Mouse (Mus musculus): ENCODE data around the gene Psmb6.

The Psmb6 gene

DNA sequence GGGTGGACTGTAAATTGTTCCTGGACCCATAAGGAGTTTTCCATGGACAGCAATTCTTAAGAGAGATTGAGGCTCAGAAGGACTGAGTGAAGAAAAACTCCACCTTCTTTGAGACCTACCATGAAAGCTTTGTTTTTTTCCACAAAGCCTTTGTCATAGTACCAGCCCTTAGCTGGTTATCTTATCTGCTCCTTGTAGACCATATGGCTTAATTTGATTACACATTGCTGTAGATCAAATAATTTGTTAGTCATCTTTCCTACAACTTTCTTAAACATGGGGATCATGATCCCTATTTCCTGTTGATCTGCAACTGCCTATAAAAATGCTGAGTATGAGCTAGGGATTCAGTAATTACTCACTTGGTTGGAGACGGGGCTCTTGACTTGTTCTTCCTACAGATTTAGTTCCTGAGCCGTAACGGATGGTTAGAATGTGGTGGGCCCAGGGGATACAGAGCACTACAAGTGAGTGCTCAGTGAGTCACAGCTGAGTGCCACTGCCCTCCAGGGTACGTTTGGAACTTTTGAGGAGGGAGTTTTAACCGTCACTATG is 47.3 kb downstream of the Psmb6 start:
- no peak for DNase-seq

DNA sequence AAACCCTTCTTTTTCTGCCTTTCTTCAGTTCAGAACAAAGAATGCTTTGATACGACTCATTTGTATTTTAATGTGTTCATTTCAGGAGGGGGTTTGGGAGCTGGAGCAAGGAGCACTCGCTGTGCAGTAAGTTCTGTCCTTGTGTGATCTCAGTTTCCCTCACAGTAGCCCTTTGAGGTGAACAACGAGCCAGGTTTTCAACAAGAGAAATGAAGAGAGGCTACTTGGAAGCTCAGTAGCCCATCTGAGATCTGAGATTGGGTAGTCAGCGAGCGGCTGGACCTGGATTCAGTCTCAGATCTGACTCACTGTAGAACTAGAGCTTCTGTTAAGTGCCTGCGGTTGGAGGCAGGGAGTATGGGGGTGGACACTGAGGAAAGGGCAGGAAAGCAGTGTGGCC is 48.7 kb downstream of the Psmb6 start:
- DNase-seq, result no peak

DNA sequence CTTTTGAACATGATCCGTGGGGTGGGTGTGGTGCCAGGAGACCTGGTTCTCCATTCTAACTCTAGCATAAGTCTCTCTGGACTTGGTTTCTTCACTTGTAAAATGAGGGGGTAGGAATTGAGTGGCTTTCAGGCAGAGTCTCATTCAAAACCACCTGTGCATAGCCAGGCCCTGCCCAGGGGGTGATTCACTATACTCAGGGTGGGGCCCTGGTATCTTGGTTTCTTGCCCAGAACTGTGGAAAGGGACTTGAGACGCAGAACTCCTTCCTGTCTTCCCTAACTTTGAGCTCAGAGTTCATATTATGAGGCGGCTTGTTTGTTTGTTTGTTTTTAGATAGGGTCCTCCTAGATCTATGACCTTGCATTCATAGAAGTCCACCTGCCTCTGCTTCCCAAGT is 52.0 kb downstream of the Psmb6 start:
- DNase-seq, result no peak
